ENCODE assay signal across 10 mouse cellular contexts in genomic region chr11:114807686-114808427, GRCm38 (mm10). TPM values are rescaled to one million over a fixed set of nuclear protein-coding genes. Genes with fewer than 3 reads are reported as not detected.
DNase-seq lines count a peak whose midpoint lies in the region; ATAC-seq lines count a peak whose summit lies in the region.
"Had no signal": no experiment of that assay in that cellular context is flagged by ENCODE, and none has a peak within 500 bp of the region (broad histone marks: within the 10 kb centered on the region; RNA-seq: fewer than 3 reads in every experiment).

No protein-coding gene starts in this region.

- no peaks in the 10 kb centered on the region for H3K27me3 ChIP-seq in midbrain, embryonic 13.5 days
- H3K27me3 ChIP-seq in midbrain, embryonic 14.5 days (ENCODE audit: control insufficient read depth, insufficient read depth, low read length) = no peaks in the 10 kb centered on the region
- no peaks in the 10 kb centered on the region for H3K27me3 ChIP-seq in forebrain, embryonic 13.5 days
- no peaks in the 10 kb centered on the region for H3K27me3 ChIP-seq in stomach, embryonic 14.5 days (ENCODE audit: control insufficient read depth, insufficient read depth, low read length)

- intact Hi-C loops in left cerebral cortex, postnatal 14 days (cut with DNase I) = no loop called here

- no peak overlapping the region for H3K9ac ChIP-seq in midbrain, embryonic 13.5 days (replicated peaks)
- H3K9ac ChIP-seq in midbrain, embryonic 14.5 days (replicated peaks; ENCODE audit: low read length) = no peak overlapping the region
- H3K9ac ChIP-seq in forebrain, embryonic 13.5 days = no peak overlapping the region
- no peak overlapping the region for H3K9ac ChIP-seq in stomach, embryonic 14.5 days (replicated peaks; ENCODE audit: low read depth, low read length)

- 24% methylated on average over 13 of the region's 14 CpGs for WGBS in midbrain, embryonic 13.5 days
- WGBS in midbrain, embryonic 14.5 days = 21% methylated on average over 14 of the region's 14 CpGs
- WGBS in forebrain, embryonic 13.5 days = 15% methylated on average over 14 of the region's 14 CpGs
- 23% methylated on average over 14 of the region's 14 CpGs for WGBS in stomach, embryonic 14.5 days

- H3K4me1 ChIP-seq in midbrain, embryonic 13.5 days (replicated peaks) = peaks cover 34% of the 10 kb centered on the region
- peaks cover 14% of the 10 kb centered on the region; the same call in 1 of the 2 replicates for H3K4me1 ChIP-seq in midbrain, embryonic 14.5 days (ENCODE audit: control insufficient read depth, insufficient read depth, low read length)
- peaks cover 42% of the 10 kb centered on the region for H3K4me1 ChIP-seq in forebrain, embryonic 13.5 days
- H3K4me1 ChIP-seq in stomach, embryonic 14.5 days (ENCODE audit: control insufficient read depth, insufficient read depth, low read length) = peaks cover 7% of the 10 kb centered on the region; the same call in 1 of the 2 replicates

- no peaks in the 10 kb centered on the region for H3K36me3 ChIP-seq in midbrain, embryonic 13.5 days
- no peaks in the 10 kb centered on the region for H3K36me3 ChIP-seq in midbrain, embryonic 14.5 days (ENCODE audit: control insufficient read depth, insufficient read depth, low read length)
- H3K36me3 ChIP-seq in forebrain, embryonic 13.5 days (ENCODE audit: poor library complexity, severe bottlenecking) = no peaks in the 10 kb centered on the region
- H3K36me3 ChIP-seq in stomach, embryonic 14.5 days (ENCODE audit: control insufficient read depth, insufficient read depth, low read length) = no peaks in the 10 kb centered on the region

- ATAC-seq in midbrain, embryonic 13.5 days = peak; percentile 31; the same call in 1 of the 2 replicates
- ATAC-seq in midbrain, embryonic 14.5 days (ENCODE audit: low FRiP score, low TSS enrichment) = no peak
- 0 out of 2 replicates have a peak, but pooled peaks have one; percentile 29 for ATAC-seq in forebrain, embryonic 13.5 days
- peak; percentile 57; the same call in 1 of the 2 replicates for ATAC-seq in stomach, embryonic 14.5 days (ENCODE audit: insufficient number of reproducible peaks, insufficient read depth, low FRiP score, low read depth)
- ATAC-seq in granulocyte monocyte progenitor cell, adult 5-6 weeks (replicated peaks; ENCODE audit: poor library complexity, severe bottlenecking) = no peak

- no peak overlapping the region for H3K27ac ChIP-seq in midbrain, embryonic 13.5 days
- H3K27ac ChIP-seq in midbrain, embryonic 14.5 days (replicated peaks; ENCODE audit: low read depth, low read length) = no peak overlapping the region
- H3K27ac ChIP-seq in forebrain, embryonic 13.5 days = peak overlapping the region; percentile 49; the same call in 1 of the 2 replicates
- no peak overlapping the region for H3K27ac ChIP-seq in stomach, embryonic 14.5 days (ENCODE audit: low read length)

- H3K4me2 ChIP-seq in midbrain, embryonic 13.5 days (replicated peaks) = no peak overlapping the region
- no peak overlapping the region for H3K4me2 ChIP-seq in midbrain, embryonic 14.5 days (ENCODE audit: low read length)
- H3K4me2 ChIP-seq in forebrain, embryonic 13.5 days = no peak overlapping the region
- no peak overlapping the region for H3K4me2 ChIP-seq in stomach, embryonic 14.5 days (replicated peaks; ENCODE audit: low read depth, low read length)

- no peak overlapping the region for H3K4me3 ChIP-seq in midbrain, embryonic 13.5 days (replicated peaks)
- no peak overlapping the region for H3K4me3 ChIP-seq in midbrain, embryonic 14.5 days (replicated peaks; ENCODE audit: low read depth, low read length)
- H3K4me3 ChIP-seq in forebrain, embryonic 13.5 days = no peak overlapping the region
- no peak overlapping the region for H3K4me3 ChIP-seq in stomach, embryonic 14.5 days (ENCODE audit: low read depth, low read length)

- no peaks in the 10 kb centered on the region for H3K9me3 ChIP-seq in midbrain, embryonic 13.5 days
- no peaks in the 10 kb centered on the region for H3K9me3 ChIP-seq in midbrain, embryonic 14.5 days (ENCODE audit: control insufficient read depth, low read length)
- no peaks in the 10 kb centered on the region for H3K9me3 ChIP-seq in forebrain, embryonic 13.5 days (replicated peaks)
- H3K9me3 ChIP-seq in stomach, embryonic 14.5 days (ENCODE audit: control insufficient read depth, low read depth, low read length) = no peaks in the 10 kb centered on the region

- DNase-seq in cerebellum, adult 11 months = peak; percentile 64
- DNase-seq in cerebellum, adult 8-10 months = no peak
- DNase-seq in midbrain, embryonic 14.5 days = no peak
- DNase-seq in left cerebral cortex, postnatal 14 days (ENCODE audit: low spot score in 2 of 2) = no peak

RNA-seq across cellular contexts. Expression of gene Gpr142, which starts 9.1 kb away (rescaled TPM):
- not detected in 2 replicates for polyA plus RNA-seq in midbrain, embryonic 13.5 days (2015; fragmentation: Nextera tagmentation; extraction: Ambion mirVana)
- polyA plus RNA-seq in midbrain, embryonic 14.5 days (2014; fragmentation: Nextera tagmentation; extraction: Ambion mirVana) = not detected in 2 replicates
- polyA plus RNA-seq in forebrain, embryonic 13.5 days (2015; fragmentation: Nextera tagmentation; extraction: Ambion mirVana) = not detected in 2 replicates
- 0.23 and 0.39 TPM in 2 replicates for polyA plus RNA-seq in stomach, embryonic 14.5 days (2014; fragmentation: Nextera tagmentation; extraction: Ambion mirVana)
- not detected in 2 replicates for total RNA-seq in granulocyte monocyte progenitor cell, adult 5-6 weeks (2014; fragmentation: Nextera tagmentation)
- total RNA-seq in granulocyte monocyte progenitor cell, adult 5-6 weeks (2017) = not detected in 2 replicates
- not detected for total RNA-seq in left cerebral cortex, postnatal 14 days (2021)
- total RNA-seq: monocyte, adult 5-6 weeks had no signal
- polyA plus RNA-seq: heart, embryonic 14.5 days had no signal

RNA-seq across cellular contexts. Expression of gene Btbd17, which starts 12.1 kb away (rescaled TPM):
- 30.1 and 33.6 TPM in 2 replicates for polyA plus RNA-seq in midbrain, embryonic 13.5 days (2015; fragmentation: Nextera tagmentation; extraction: Ambion mirVana)
- polyA plus RNA-seq in midbrain, embryonic 14.5 days (2014; fragmentation: Nextera tagmentation; extraction: Ambion mirVana) = 18.6 and 21.6 TPM in 2 replicates
- 25.8 and 27.1 TPM in 2 replicates for polyA plus RNA-seq in forebrain, embryonic 13.5 days (2015; fragmentation: Nextera tagmentation; extraction: Ambion mirVana)
- 0.98 and 1.6 TPM in 2 replicates for polyA plus RNA-seq in stomach, embryonic 14.5 days (2014; fragmentation: Nextera tagmentation; extraction: Ambion mirVana)
- 0.54 TPM in 1 of 2 replicates, not detected in the other for total RNA-seq in granulocyte monocyte progenitor cell, adult 5-6 weeks (2014; fragmentation: Nextera tagmentation)
- not detected in 2 replicates for total RNA-seq in granulocyte monocyte progenitor cell, adult 5-6 weeks (2017)
- total RNA-seq in left cerebral cortex, postnatal 14 days (2021) = 10 to 100 TPM; 38.4 to 38.6 TPM
- total RNA-seq: monocyte, adult 5-6 weeks had no signal
- polyA plus RNA-seq: heart, embryonic 14.5 days had no signal

RNA-seq across cellular contexts. Expression of gene Kif19a, which starts 42.7 kb away (rescaled TPM):
- 0.35 and 1.2 TPM in 2 replicates for polyA plus RNA-seq in midbrain, embryonic 13.5 days (2015; fragmentation: Nextera tagmentation; extraction: Ambion mirVana)
- polyA plus RNA-seq in midbrain, embryonic 14.5 days (2014; fragmentation: Nextera tagmentation; extraction: Ambion mirVana) = 0.88 and 0.96 TPM in 2 replicates
- polyA plus RNA-seq in forebrain, embryonic 13.5 days (2015; fragmentation: Nextera tagmentation; extraction: Ambion mirVana) = 0.36 and 1.3 TPM in 2 replicates
- 0.51 and 0.81 TPM in 2 replicates for polyA plus RNA-seq in stomach, embryonic 14.5 days (2014; fragmentation: Nextera tagmentation; extraction: Ambion mirVana)
- total RNA-seq in granulocyte monocyte progenitor cell, adult 5-6 weeks (2014; fragmentation: Nextera tagmentation) = 1.3 TPM in 1 of 2 replicates, not detected in the other
- not detected in 2 replicates for total RNA-seq in granulocyte monocyte progenitor cell, adult 5-6 weeks (2017)
- total RNA-seq in left cerebral cortex, postnatal 14 days (2021) = 10 to 100 TPM in 1 of 2 experiments, 1 to 10 TPM in 1; 8.8 to 11.2 TPM

RNA-seq across cellular contexts. Expression of gene Gprc5c, which starts 43.1 kb away (rescaled TPM):
- polyA plus RNA-seq in midbrain, embryonic 13.5 days (2015; fragmentation: Nextera tagmentation; extraction: Ambion mirVana) = 5.9 and 7.1 TPM in 2 replicates
- 2.1 and 7.0 TPM in 2 replicates for polyA plus RNA-seq in midbrain, embryonic 14.5 days (2014; fragmentation: Nextera tagmentation; extraction: Ambion mirVana)
- 4.6 and 5.0 TPM in 2 replicates for polyA plus RNA-seq in forebrain, embryonic 13.5 days (2015; fragmentation: Nextera tagmentation; extraction: Ambion mirVana)
- polyA plus RNA-seq in stomach, embryonic 14.5 days (2014; fragmentation: Nextera tagmentation; extraction: Ambion mirVana) = 23.5 and 27.2 TPM in 2 replicates
- total RNA-seq in granulocyte monocyte progenitor cell, adult 5-6 weeks (2014; fragmentation: Nextera tagmentation) = not detected in 2 replicates
- not detected in 2 replicates for total RNA-seq in granulocyte monocyte progenitor cell, adult 5-6 weeks (2017)
- 1 to 10 TPM; 4.0 to 4.6 TPM for total RNA-seq in left cerebral cortex, postnatal 14 days (2021)

Comparison
In these comparisons a context has a peak if more than half of its experiments do, and no peak if none do; other contexts are left out.
1. ATAC-seq: peak in midbrain, embryonic 13.5 days (single experiment), forebrain, embryonic 13.5 days (single experiment) and stomach, embryonic 14.5 days (single experiment); none in midbrain, embryonic 14.5 days (single experiment) and granulocyte monocyte progenitor cell, adult 5-6 weeks (single experiment).